Mouse (Mus musculus): ENCODE measurements around the gene Il16. TPM values are rescaled to one million over a fixed set of nuclear protein-coding genes. Genes with fewer than 3 reads are reported as not detected.
A peak's percentile ranks its signal among the peaks of the same experiment; 100 is the strongest.

The Il16 gene
- total RNA-seq (2021): 1 to 10 TPM; 6.7 to 8.6 TPM
- long read RNA-seq, experiment 1, partial matches to known transcripts: 5 of 10 reads
- long read RNA-seq, experiment 1, other reads (novel, unspliced or antisense): 1 of 10 reads
- long read RNA-seq, experiment 2, partial matches to known transcripts: 0 of 1 reads
- long read RNA-seq, experiment 2, other reads (novel, unspliced or antisense): 1 of 1 reads

- peak; percentile 63 to 64 for DNase-seq
Observed at GRCm38 (mm10) chr7:83745413-83746106, at the start of gene Il16. Gene Il16 (minus strand): TSS chr7:83745726.

GRCm38 (mm10) chr7:83794705-83795104 lies 49.2 kb upstream of the Il16 start, which contains the start of gene Cfap161:
Gene Cfap161 (minus strand): TSS chr7:83794880.
- no peak for DNase-seq

- DNase-seq: no peak
Observed at GRCm38 (mm10) chr7:83794006-83794683, 48.6 kb upstream of the Il16 start.

- DNase-seq: no peak
Observed at GRCm38 (mm10) chr7:83780881-83781280, 35.4 kb upstream of the Il16 start.

- no peak for DNase-seq
Observed at GRCm38 (mm10) chr7:83780026-83780425, 34.5 kb upstream of the Il16 start.

- no peak for DNase-seq
Observed at GRCm38 (mm10) chr7:83779028-83779427, 33.5 kb upstream of the Il16 start.

GRCm38 (mm10) chr7:83778516-83778915 lies 33.0 kb upstream of the Il16 start:
- DNase-seq: no peak

- peak; percentile 43 to 64 for DNase-seq
Observed at GRCm38 (mm10) chr7:83774721-83775120, 29.2 kb upstream of the Il16 start.

GRCm38 (mm10) chr7:83763674-83764073 lies 18.1 kb upstream of the Il16 start:
- DNase-seq: peak; percentile 23 to 50

GRCm38 (mm10) chr7:83762336-83762735 lies 16.8 kb upstream of the Il16 start:
- no peak for DNase-seq

- DNase-seq: no peak
Observed at GRCm38 (mm10) chr7:83751055-83751454, 5.5 kb upstream of the Il16 start.

GRCm38 (mm10) chr7:83748405-83748804 lies 2.9 kb upstream of the Il16 start:
- DNase-seq: no peak

GRCm38 (mm10) chr7:83746107-83746687 lies 671 bp upstream of the Il16 start:
- peak in 1 of 2 experiments; percentile 45 for DNase-seq

- DNase-seq: peak; percentile 23 to 48
Observed at GRCm38 (mm10) chr7:83745065-83745412, 487 bp downstream of the Il16 start.

- DNase-seq: no peak
Observed at GRCm38 (mm10) chr7:83744250-83744649, 1.3 kb downstream of the Il16 start.

GRCm38 (mm10) chr7:83742690-83743089 lies 2.8 kb downstream of the Il16 start:
- no peak for DNase-seq

- DNase-seq: no peak
Observed at GRCm38 (mm10) chr7:83742026-83742425, 3.5 kb downstream of the Il16 start.

GRCm38 (mm10) chr7:83739680-83740310 lies 5.7 kb downstream of the Il16 start:
- peak in 1 of 2 experiments; percentile 22 for DNase-seq

- peak; percentile 32 to 34 for DNase-seq
Observed at GRCm38 (mm10) chr7:83738623-83739462, 6.7 kb downstream of the Il16 start.

- no peak for DNase-seq
Observed at GRCm38 (mm10) chr7:83737914-83738490, 7.5 kb downstream of the Il16 start.
